Mouse (Mus musculus): ENCODE measurements around the gene Plcd3.

- TF ChIP-seq CTCF (IDR thresholded peaks at IDR 0.05 in 2 of 3, conservative IDR thresholded peaks at IDR 0.05 in 1 of 3; ENCODE audit: control insufficient read depth in 1 of 3, insufficient read depth in 1 of 3, low read depth in 2 of 3, low read length in 3 of 3, poor library complexity in 1 of 3, severe bottlenecking in 1 of 3) (no peak; a peak in 1 of 6 replicates), E2F4 (IDR thresholded peaks at IDR 0.05; ENCODE audit: borderline replicate concordance, low read depth, low read length) (no peak), HCFC1 (IDR thresholded peaks at IDR 0.05; ENCODE audit: low read depth, low read length) (no peak), NELFE (IDR thresholded peaks at IDR 0.05; ENCODE audit: low read depth, low read length) (no peak), TCF12 (IDR thresholded peaks at IDR 0.05; ENCODE audit: low read depth, low read length) (no peak), EP300 (IDR thresholded peaks at IDR 0.05; ENCODE audit: low read depth in 1 of 2, low read length in 2 of 2) (no peak)
Measured at GRCm38 (mm10) chr11:103146386-103146785, 44.9 kb upstream of the Plcd3 start.
